Mouse (Mus musculus): ENCODE data around the gene Cxadr.

Gene Cxadr

DNA sequence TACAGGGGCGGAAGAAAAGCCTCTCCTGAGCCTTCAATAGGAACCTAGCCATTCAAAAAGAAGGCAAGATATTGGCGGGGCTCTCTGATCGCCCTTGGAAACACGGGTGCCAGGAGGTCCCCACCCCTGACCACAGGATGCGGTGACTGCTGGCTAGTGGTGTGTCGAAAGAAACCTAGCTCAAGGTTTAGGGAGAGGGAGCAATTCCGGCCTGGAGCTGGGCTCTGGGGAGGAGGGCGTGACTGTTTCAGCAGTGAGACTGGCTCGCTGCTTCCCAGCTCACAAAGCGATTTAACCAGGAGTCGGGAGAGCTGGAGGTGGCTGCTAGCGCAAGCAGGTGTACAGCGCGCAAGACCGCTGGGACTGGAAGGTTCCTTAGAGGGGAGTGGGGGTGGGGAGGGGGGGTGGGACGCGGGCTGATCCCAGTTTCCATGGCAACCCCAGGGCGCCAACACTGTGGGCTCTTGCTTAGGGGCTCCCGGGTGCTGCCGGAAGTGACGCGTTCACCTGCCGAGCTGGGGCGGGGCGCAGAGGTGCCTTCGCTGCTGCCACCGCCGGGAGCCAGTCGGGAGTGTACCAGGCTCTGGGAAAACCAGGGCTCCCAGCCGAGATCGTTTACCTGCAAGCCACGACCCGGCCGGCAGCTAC, at the start of gene Cxadr:
Gene Cxadr (plus strand): TSS at position 307 of the 648 bp plus-strand sequence.
- DNase-seq, result peak; percentile 86

DNA sequence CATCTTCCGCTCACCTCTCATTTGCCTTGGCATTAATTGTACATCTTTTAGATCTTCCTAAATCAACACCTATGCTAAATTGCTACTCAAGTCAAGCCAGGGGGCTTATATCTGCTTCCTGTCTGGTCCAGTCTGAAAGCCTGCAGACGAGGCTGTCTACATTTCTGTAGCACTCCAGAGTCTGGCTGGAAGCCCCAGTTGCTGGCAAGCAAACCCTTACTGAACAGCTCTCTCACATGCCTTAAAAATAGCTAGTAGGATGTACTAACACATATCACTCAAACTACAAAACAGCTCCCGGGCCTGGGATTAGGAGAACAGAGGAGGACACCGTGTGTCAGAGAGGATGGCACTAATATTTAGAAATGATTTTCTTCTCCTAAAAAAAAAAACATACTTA, 42.3 kb upstream of the Cxadr start:
- no peak for DNase-seq

DNA sequence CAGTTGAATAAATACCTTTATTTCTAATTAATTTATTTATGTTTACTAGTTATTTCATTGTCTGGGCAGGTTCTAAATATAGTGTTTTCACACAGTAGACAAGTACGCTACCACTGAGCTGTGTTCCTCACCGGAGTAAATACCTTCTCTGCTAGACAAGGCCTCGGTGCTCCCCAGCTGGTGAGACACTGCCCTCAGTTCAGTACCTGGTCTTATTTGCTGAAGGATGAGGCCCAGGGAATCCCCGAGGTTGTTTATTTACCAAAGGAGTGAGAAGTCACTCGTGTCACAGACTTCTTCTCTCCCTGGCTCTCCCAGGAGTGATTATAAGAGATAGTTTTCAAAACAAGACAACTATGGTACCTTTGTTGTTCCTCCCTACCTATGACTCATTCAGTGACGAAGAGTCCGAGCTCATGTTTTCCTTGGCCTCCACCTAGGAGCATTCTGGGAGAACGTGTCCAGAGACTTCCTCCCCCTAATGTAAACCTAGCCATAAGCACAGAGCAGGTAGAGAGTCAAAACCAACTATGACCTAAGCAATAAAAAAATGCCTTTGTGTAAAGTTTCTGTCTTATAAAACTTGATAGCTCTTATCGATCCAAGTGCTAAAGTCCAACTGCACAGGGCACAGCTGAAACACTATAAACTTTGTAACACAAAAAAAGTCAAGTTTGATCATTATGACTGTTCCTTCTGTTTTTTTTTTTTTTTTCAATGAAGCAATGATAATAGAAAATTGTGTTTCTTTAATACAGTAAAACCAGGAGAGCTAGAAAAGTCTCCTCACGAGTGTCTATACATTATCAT, 41.0 kb upstream of the Cxadr start:
- no peak for DNase-seq

- DNase-seq, result no peak
Measured at GRCm38 (mm10) chr16:78261520-78261919, 39.8 kb upstream of the Cxadr start.

GRCm38 (mm10) chr16:78264442-78265150, 36.7 kb upstream of the Cxadr start:
- no peak for DNase-seq

DNA sequence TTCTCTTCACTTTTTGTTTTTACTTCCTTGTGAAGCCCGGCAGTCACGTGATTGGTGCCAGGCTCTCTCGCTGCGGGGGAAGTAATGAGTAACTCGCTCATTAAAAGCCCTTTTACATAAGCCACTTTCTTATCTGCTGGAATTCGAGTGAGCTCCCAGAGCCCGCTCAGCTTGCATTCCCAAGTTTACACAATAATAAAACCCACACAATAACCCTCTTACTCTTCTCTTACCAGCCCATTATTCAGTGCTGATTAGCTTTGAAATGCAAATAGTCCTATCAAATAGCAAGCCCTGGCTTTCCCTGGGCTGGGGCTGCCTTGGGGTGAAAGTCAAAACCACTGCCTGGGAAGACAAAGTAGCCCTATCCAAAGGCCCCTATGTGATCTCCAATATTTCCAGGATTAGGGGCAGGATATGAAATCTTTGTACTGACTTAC, 36.1 kb upstream of the Cxadr start:
- DNase-seq, result peak; percentile 91

GRCm38 (mm10) chr16:78265826-78266225, 35.5 kb upstream of the Cxadr start:
- DNase-seq, result no peak

DNA sequence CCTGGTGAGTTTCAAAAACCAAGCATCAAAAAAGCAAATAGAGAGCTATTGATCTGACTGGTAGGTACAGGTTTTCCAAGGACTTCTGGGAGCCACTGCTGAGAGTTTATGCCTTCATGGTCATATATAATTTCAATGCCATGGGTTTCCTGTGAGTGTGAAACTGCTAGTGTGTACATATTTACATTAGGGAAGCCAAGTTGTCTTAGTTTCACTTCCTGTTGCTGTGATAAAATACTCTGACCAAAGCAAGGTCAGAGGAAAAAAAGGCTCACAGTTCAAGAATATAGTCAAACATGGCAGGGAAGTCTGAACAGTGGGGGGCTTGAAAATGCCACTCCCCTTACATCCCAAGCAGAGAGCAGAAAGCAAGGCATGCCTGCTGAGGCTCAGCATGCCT, 33.8 kb upstream of the Cxadr start:
- DNase-seq, result no peak

- no peak for DNase-seq
Measured at GRCm38 (mm10) chr16:78268167-78268566, 33.1 kb upstream of the Cxadr start.

DNA sequence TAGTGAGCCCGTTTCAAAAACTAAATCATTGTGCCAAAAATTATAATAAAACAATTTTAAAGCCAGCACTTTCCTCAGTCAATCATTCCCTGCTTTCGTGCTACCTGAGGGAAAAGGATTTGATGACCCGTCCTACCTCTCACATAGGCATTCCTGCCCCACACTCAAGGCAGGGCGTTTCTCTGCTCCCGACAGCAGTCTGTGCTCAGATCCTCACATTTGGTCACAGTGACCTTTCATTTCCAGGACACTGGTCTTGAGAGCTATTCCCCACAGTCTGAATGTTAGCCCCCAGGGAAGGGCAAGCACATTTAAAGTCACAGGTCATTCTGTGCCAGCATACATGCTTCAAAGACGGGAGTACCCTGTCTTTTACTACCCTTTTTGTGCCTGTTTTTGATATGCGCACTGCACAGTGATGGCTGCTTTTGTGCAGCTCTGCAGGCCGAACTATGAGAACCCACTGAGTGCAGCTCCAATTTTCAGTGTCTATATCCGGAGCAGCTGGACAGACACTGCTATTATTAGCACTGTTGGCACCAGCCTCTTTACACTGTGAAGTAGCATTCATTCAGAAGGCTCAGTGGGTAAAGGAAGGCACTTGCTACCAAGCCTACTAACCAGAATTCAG, 26.3 kb upstream of the Cxadr start:
- no peak for DNase-seq

- DNase-seq, result no peak
Measured at GRCm38 (mm10) chr16:78277567-78277966, 23.7 kb upstream of the Cxadr start.

DNA sequence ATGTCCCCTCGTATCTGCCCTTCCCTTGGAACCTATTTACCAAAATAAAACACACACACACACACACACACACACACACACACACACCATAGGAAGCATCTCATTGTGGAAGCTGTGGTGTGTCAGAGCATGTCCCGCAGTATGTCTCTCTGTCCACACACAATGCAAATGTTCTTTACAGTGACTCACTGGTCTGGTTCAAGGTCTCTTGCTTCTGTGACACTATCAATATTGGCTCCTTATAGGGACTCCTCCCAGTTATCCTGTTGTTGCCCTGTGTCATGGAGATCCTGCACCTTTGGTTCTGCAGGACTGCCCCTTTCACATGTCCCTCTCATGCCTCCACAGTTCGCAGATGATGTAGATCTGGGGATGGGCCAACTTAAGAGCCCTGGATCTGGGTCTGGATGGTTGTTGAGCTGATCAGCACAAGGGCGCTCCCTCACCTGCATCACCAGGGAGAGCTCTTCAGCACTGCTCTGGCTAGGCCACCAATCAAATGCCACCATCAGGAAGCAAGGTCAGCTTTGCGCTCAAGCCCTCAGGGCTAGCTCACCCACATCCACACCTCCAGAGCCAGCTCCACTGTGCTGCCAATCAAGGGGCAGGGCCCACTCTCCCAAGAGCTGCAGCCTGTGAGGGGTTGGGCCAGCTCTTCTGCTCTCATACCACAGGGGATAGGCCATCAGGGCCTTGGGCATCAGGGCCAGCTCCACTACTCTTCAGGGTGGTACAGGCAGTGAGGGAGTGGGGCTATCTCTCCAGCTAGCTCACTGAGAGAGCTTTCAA, 21.0 kb upstream of the Cxadr start:
- DNase-seq, result no peak

DNA sequence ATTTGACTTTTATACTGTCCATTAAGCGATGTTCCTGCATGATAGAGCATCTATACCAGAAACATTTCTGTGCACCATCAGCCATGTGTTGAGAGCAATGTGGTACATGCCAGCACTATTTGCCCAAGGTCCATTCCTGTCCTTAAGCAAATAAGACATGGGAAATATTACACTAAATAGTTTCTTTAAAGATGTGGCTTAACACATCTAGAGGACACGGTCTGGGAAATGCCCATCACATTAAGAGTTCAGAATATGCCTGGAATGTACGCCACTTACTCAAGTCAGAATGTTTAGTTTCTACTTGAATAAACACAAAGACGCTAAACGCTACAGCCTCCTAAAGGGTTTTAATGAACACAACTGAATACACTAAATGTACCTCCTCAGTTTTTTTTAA, 18.1 kb upstream of the Cxadr start:
- DNase-seq, result no peak

- no peak for DNase-seq
Measured at GRCm38 (mm10) chr16:78294051-78294450, 7.2 kb upstream of the Cxadr start.

GRCm38 (mm10) chr16:78294606-78295275, 6.5 kb upstream of the Cxadr start:
- no peak for DNase-seq

GRCm38 (mm10) chr16:78295601-78296000, 5.7 kb upstream of the Cxadr start:
- no peak for DNase-seq

GRCm38 (mm10) chr16:78296114-78296513, 5.2 kb upstream of the Cxadr start:
- DNase-seq, result no peak

- DNase-seq, result peak; percentile 42
Measured at GRCm38 (mm10) chr16:78301831-78302677, 765 bp downstream of the Cxadr start.

- DNase-seq, result peak; percentile 41
Measured at GRCm38 (mm10) chr16:78302678-78303050, 1.4 kb downstream of the Cxadr start.

DNA sequence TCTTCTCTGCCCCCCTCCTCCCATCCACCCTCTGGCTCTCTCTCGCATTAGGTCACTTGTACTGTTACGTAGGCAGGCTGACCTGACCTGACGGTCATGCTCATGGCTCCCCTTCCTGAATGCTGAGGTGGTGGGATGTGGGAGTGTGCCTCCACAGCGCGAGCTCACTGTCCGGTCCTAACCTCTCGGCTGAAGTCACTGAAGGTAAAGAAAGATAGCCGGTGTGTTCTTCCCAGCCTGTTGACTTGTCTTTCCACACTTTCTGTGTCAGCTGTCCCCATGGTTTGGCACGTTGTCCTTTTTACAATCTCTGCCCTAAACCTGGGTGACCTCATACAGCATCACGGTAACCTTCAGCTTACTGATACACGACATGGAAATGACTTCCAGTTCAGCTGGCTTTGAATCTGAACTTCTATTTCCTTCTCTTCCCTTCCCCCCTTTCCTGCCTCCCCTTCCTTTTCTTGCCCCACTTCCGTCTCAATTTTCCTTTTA, 4.4 kb downstream of the Cxadr start:
- no peak for DNase-seq

GRCm38 (mm10) chr16:78306606-78307005, 5.3 kb downstream of the Cxadr start:
- DNase-seq, result no peak
